Mouse (Mus musculus): Measurements from ENCODE around the gene Lzts3.

Lzts3 gene

GRCm38 (mm10) chr2:130635847-130636246, 6.8 kb downstream of the Lzts3 start:
- no peak for DNase-seq (ENCODE audit: low read depth in 2 of 2, low spot score in 2 of 2)

DNA sequence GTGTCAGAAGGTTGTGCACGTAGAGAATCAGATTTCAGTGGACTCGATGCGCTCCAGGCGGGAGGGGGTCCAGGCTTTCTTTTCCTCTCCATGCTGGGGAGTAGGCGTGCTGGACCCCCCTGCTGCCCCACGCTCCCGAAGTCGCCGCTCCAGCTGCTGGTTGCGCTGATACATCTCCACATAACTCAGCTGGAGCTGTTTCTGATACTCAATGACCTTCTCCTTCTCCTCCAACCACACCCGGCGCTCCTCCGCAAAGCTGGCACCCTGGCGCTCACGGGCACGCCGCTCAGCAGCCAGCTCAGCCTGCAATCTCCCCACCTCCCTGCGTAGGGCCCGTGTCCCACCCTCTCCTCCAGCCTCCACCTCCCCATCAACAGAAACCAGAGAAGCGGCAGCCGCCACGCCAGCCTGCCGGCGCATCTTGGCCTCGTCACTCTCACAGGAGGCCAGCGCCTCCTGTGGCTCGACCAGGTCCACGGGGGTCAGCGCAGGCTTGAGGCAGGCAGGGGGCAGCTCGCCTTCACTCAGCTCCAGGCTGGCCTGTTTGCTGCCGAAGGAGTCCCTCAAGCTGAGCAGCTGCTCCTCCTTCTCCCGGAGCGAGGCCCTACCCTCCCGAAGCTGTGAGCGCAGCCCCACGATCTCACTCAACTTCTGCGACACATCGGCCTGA, 7.7 kb downstream of the Lzts3 start:
- peak in 1 of 2 experiments; percentile 26 for DNase-seq (ENCODE audit: low read depth in 2 of 2, low spot score in 2 of 2)

GRCm38 (mm10) chr2:130634006-130634738, 8.4 kb downstream of the Lzts3 start:
- no peak for DNase-seq (ENCODE audit: low read depth in 2 of 2, low spot score in 2 of 2)

DNA sequence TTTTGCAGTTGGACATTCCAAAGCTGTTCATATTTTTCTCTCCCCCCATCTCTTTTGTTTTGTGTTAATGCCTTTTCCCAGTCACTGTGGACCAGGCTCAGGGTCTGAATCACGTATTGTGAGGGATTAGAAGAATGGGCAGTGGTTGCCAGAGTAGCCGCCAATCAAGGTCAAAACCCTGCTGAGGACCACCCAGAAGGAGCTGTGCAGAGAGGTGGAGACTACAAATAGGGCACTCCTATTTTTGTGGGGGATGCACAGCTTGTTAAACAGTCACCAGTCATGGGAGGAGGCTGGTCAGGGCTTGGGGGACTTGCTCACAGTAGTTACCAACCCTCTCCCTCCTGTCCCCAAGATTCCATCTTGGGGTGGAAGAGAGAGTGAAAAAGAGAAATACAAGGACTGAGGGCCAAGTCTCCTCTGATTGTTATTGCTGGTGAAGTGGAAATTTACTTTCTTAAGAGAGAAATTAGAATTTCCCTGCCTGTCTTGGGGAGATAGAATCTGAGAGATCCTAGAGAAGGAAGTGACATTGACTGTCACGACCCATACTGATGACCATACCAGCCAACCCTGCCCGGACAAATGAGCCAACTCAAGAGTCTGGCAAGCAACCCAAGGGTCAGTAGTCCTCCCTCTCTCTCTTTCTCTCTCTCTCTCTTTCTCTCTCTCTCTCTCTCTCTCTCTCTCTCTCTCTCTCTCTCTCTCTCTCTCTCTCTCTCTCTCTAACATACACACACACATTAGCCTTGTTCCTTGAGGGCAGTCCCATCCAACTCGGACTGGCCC, 9.5 kb downstream of the Lzts3 start:
- no peak for DNase-seq (ENCODE audit: low read depth in 2 of 2, low spot score in 2 of 2)

GRCm38 (mm10) chr2:130632416-130632815, 10.2 kb downstream of the Lzts3 start:
- DNase-seq (ENCODE audit: low read depth in 2 of 2, low spot score in 2 of 2), result no peak

DNA sequence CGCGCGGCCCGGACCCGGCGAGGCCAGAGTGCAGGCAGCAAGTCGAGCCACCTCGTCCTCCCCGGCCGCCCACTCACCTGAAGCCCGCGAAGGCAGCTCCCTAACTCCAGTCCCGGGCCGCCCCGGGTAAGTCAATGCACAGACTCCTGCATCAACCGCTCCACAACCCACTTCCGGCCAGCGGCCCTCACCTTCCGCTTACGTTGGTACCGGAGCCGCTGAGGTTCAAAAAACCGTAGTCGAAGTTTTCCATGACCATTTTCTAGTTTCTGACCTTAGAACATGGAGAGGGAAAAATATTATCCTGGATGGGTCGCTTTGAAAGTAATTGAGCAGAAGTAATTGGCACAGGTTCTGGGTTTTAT, 12.8 kb downstream of the Lzts3 start, which contains the start of the genes Fastkd5 and Ubox5:
TSS of gene Fastkd5 (minus strand) at position 189 of the 365 bp plus-strand sequence.
TSS of gene Ubox5 (minus strand) at position 200 of the 365 bp plus-strand sequence.
- DNase-seq (ENCODE audit: low read depth in 2 of 2, low spot score in 2 of 2), result peak; percentile 61 to 72

DNA sequence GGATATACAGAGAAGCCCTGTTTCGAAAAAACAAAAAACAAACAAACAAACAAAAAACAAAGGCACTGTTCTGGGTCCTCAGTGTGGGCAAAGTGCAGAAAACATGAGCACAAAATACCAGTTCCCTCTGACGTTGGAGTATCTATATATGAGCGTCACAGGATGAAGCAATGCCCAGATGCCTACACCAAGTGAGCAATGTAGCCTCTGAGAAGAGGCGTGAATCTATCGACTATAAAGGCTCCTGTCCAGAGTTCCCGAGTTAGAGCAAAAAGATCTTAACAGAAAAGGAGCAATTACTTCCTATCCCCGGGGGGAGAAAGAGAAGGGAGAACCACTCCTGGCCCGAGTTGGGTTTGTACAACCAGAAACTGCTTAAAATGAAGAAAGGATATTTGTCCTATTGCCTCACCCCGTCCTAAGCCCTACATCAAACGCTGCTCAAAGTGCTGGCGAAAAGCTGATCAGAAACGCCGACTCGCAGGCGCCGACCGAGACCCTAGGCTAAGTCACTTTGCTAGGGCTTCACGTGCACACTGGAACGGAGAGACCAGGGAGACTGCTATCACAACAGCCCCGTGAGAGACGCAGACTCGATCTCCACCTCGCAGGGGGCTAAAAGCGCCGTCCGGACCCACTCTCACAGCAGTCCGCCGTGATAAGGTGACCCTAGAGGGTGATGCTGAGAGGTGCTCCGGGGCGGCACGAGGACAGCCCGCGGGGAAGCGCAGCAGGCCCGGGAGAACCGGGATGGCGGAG, 13.3 kb downstream of the Lzts3 start:
- no peak for DNase-seq (ENCODE audit: low read depth in 2 of 2, low spot score in 2 of 2)

DNA sequence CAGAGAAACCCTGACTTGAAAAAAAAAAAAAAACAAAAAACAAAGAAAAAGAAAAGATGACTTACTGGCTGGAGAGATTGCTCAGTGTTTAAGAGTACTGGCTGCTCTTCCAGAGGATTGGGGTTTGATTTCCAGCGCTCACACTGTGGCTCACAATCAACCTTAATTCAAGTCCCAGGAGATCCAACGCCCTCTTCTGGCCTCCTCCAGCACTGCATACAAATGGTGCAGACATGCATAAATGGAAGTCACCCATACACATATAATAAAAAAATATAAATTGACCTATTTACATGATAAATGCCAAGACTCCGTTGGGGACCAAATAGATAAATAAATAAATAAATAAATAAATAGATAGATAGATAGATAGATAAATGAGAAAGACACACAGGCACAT, 14.2 kb downstream of the Lzts3 start:
- DNase-seq (ENCODE audit: low read depth in 2 of 2, low spot score in 2 of 2), result no peak

DNA sequence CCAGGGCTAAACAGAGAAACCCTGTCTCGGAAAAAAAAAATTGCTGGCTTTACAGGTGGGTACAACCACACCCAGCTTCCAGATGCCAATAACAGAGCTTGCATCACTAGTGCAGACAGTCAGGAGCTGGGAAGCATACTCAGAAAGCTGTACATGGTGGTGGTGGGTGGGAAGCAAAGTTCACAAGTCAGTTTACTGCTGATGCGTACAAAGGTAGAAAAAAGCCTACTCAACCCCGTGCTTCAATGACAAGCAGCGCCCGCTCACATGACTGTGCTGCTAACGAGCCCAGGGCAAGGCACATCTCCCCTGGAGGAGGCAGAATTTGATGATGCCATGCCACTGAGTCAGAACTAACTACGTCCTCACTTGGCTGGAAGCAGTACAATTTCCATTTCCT, 23.6 kb downstream of the Lzts3 start:
- DNase-seq (ENCODE audit: low read depth in 2 of 2, low spot score in 2 of 2), result no peak

DNA sequence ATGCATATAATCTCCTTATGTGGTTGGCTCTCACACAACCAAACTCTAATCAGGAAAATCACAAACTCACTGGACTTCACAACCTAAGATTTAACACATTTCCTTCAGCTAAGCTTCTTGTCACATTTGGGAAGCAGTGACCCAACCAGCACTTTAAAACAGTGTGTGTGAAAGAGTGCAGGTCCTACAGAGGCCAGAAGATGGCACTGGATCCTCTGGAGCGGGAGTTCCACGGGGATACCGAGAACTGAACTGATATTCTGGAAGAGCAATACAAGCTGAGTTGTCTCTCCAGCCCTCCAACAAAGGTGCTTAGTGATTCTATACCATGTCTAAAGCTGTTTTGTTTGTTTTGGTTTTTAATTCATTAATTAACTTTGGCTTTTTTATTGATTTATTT, 29.5 kb downstream of the Lzts3 start:
- peak in 1 of 2 experiments; percentile 18 for DNase-seq (ENCODE audit: low read depth in 2 of 2, low spot score in 2 of 2)

- no peak for DNase-seq (ENCODE audit: low read depth in 2 of 2, low spot score in 2 of 2)
Measured at GRCm38 (mm10) chr2:130602195-130602594, 40.4 kb downstream of the Lzts3 start.

DNA sequence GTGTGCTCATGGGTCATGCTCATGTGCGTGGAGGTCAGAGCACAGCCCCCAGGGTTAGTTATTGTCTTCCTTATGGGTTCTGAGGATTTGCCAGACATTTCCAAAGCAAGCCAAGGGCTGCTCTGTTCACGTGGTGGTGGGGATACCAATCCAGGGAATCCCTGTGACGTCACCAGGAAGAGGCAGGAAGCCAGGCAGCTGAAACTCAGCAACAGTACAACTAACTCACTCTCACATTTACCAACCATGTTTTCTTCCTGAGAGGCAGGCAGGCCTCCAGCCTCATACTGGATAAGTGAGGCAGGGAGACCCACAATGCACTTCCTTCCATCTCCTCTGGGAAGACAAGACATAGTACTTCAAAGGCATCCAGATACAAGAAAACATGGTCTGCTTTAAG, 44.2 kb downstream of the Lzts3 start:
- no peak for DNase-seq (ENCODE audit: low read depth in 2 of 2, low spot score in 2 of 2)

GRCm38 (mm10) chr2:130597601-130598010, 45.0 kb downstream of the Lzts3 start:
- no peak for DNase-seq (ENCODE audit: low read depth in 2 of 2, low spot score in 2 of 2)

GRCm38 (mm10) chr2:130595596-130595995, 47.0 kb downstream of the Lzts3 start:
- no peak for DNase-seq (ENCODE audit: low read depth in 2 of 2, low spot score in 2 of 2)

DNA sequence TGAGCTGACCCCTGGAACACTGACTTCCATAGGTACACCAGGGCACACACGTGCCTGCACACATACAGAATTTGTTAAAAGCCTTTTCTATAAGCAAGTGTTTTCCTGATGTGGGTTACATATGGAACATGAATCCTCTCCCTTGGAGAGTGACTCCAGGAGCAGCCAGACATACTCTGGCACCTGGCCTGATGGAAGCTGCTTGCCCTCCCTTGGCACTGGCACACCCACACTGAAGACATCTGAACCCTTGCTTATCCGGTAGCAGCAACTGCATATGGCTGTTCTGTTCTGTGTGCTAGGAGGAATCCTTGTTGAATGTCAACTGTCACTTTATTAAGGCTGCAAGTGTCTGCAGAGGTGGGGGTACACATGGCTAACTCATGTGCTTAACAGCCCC, 51.6 kb downstream of the Lzts3 start:
- no peak for DNase-seq (ENCODE audit: low read depth in 2 of 2, low spot score in 2 of 2)

DNA sequence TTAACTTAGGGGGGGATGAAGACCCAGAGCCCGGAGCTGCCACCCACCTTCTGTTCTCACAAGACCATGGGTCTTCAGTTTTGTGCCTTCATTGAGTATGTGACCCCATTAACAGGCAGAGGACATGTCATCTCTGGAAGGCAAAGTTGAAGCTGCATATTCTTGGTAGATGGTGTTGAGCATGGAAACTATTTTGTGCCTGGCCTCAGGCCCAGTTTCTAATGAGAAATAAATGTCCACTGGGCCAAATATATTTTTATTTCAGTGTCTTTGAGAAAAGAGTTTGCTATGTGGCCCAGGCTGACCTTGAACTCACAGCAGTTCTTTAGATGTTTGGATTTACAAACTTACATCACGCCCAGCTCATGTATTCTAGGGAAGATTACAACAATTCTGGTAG, 52.8 kb downstream of the Lzts3 start:
- DNase-seq (ENCODE audit: low read depth in 2 of 2, low spot score in 2 of 2), result no peak

DNA sequence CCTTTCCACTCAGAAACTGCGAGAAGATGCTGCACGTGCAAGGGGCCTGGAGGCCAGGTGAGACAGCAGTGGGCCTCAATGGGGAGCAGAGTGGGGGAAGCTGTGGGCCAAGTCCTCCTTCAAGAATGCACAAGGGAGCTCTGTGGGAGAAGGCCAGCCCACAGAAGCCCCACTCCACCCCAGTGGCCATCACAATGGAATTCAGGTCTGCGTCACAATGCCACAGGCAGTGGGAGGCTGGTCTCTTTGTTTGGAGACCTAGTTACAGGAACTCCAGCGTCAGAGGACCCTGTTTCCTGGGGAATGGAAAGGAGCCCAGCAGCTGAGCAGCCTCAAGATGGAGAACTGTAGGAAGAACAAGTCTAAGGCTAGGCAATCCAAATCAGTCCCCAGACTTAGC, 53.4 kb downstream of the Lzts3 start:
- DNase-seq (ENCODE audit: low read depth in 2 of 2, low spot score in 2 of 2), result no peak

GRCm38 (mm10) chr2:130588373-130588772, 54.2 kb downstream of the Lzts3 start:
- no peak for DNase-seq (ENCODE audit: low read depth in 2 of 2, low spot score in 2 of 2)

- DNase-seq (ENCODE audit: low read depth in 2 of 2, low spot score in 2 of 2), result no peak
Measured at GRCm38 (mm10) chr2:130586016-130586415, 56.6 kb downstream of the Lzts3 start.

GRCm38 (mm10) chr2:130583902-130584560, 58.6 kb downstream of the Lzts3 start:
- no peak for DNase-seq (ENCODE audit: low read depth in 2 of 2, low spot score in 2 of 2)
